Mouse (Mus musculus): ENCODE results near the gene Cib4.

The Cib4 gene

GRCm38 (mm10) chr5:30545698-30546097 is at the start of gene Cib4:
Gene Cib4, minus strand, starts transcription at chr5:30545836.
- DNase-seq (ENCODE audit: low read depth), result no peak

GRCm38 (mm10) chr5:30594953-30595560 is 49.4 kb upstream of the Cib4 start:
- DNase-seq (ENCODE audit: low read depth), result no peak

DNA sequence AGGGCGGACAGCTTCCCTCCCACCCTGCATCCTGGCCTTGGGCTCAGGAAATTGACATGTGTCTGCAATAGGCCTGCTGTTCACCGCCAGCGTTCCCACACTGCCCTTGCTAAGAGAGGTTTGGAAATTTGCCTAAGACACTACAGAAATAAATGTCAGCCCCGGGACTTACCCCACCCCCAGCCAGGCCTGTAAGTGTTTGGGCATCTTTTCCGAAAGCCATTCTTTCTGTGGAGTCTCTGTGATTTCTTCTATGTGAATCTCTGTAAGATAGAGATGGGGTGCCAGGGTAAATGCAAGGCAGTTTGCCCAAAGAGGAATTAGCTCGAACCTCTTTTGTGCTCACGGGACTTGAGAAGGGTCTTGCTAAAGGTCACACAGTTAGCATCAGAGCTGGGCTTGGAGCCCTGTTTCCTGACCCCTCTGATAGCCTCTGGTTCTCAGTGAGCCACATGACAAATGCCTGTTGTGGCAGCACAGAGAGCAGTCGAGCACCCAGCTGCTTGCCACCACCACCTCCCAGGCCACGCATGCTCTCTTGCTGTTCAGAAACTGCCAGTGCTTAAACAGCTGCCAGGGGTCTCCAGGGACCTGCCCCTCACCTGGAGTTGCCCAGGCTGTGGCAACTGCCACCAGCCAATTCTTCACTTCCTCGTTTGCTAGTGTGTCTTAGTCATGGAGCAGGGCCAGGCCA is 48.3 kb upstream of the Cib4 start:
- peak; percentile 7 for DNase-seq (ENCODE audit: low read depth)

GRCm38 (mm10) chr5:30593360-30593759 is 47.7 kb upstream of the Cib4 start:
- no peak for DNase-seq (ENCODE audit: low read depth)

GRCm38 (mm10) chr5:30592279-30592980 is 46.8 kb upstream of the Cib4 start:
- DNase-seq (ENCODE audit: low read depth), result no peak

DNA sequence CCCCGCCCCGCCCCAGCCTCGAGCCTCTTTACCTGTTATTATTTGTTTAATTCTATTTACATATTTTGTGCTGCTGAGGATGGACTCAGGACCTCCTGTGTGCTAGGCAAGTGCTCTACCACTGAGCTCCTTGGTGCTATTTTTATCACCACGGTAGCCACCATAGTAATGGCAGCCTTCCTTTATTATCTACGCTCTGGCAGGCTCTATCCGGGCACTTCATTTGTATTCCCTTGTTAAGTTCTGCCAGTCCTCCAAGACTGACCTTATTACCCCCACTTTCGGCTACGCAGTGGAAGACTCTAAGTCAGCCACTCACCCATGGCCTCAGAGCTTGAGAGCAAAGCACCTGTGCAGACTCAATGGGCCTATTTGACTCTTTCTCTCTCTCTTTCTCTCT is 46.1 kb upstream of the Cib4 start:
- no peak for DNase-seq (ENCODE audit: low read depth)

DNA sequence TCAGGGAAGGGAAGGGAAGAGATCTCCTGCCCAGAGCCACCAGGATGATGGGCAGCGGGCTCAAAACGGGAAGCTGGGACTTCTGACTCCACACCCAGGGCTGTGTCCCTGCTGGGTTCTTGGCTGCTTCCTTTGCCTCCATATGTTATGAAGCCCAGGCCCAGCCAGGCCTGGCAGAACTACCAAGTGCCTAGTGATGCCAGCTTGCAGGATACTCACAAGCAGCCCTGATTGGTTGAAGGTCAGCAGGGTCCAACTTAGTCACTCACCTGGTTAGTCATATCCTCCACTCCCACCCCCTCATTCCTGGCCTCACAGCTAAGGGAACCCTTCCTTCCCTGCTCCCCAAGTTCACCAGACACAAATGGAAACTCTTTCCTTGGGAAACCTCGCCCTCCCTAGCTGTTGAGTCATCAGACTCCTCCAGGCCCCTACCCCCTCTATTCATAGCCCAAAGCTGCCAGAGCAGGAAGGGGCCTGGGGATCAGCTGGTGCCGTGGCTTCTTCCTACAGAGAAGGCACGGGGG is 45.6 kb upstream of the Cib4 start:
- DNase-seq (ENCODE audit: low read depth), result no peak

- DNase-seq (ENCODE audit: low read depth), result no peak
Measured at GRCm38 (mm10) chr5:30590231-30590630, 44.6 kb upstream of the Cib4 start.

DNA sequence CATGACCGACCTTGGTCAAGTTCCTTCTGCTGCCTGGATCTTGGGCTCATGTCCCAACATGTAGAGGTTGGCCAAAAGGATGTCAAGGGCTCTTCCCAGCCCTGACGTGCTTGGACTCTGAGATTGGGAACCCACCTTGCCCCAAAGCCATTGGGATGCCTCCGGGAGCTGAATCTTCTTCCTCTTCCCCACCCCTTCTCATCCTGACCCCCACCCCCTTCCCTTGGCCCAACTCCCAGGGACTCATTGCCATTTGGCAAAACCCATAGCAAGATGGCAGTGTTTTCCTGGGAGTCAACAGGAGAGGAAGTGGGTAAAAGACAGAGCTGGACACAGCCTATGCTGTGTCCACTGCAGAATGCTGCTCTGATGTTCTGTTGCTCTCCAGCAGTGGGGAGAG is 43.9 kb upstream of the Cib4 start:
- no peak for DNase-seq (ENCODE audit: low read depth)

- DNase-seq (ENCODE audit: low read depth), result no peak
Measured at GRCm38 (mm10) chr5:30589069-30589468, 43.4 kb upstream of the Cib4 start.

DNA sequence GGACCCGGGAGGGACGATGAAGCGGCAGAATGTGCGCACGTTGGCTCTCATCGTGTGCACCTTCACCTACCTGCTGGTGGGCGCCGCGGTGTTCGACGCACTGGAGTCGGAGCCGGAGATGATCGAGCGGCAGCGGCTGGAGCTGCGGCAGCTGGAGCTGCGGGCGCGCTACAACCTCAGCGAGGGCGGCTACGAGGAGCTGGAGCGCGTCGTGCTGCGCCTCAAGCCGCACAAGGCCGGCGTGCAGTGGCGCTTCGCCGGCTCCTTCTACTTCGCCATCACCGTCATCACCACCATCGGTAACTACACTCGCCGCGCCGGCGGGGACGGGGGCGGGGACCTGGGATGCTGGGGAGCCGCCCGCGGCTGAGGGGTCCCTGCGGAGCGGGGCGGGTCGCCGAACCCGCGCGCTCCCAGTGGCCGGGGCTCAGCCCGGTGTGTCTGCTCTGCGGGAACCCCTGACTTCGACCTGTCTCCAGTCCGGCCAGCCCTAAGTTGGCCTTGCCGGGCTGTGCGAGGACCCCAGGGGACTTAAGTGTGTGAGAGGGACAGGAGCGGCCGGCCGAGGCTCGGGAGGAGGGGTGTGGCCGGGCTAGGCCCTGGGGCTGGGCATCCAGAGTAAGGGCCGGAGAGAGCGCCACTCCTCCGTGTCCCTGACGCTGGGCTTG is 42.8 kb upstream of the Cib4 start:
- DNase-seq (ENCODE audit: low read depth), result no peak

- DNase-seq (ENCODE audit: low read depth), result no peak
Measured at GRCm38 (mm10) chr5:30587681-30588300, 42.2 kb upstream of the Cib4 start, which contains the start of gene Kcnk3. Gene Kcnk3, plus strand, starts transcription at chr5:30588170.

DNA sequence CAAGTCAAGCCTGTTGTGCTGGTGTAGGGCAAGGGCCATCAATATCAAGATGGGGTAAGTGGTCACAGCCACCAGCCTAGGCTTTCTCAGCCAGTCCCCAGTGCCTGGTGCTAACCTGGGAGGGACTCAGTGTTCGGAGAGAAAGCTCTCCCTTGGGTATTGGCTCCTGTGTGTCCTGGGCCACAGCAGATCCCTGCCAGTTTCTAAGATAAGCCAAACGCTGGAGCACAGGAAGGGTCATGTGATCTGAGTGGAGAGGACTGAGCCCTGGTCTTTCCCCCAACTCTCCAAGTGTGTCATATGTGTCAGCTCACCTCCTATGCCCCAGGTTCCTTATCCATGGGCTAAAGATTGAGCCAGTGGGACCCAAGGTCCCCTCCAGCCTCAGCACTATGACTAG is 41.5 kb upstream of the Cib4 start:
- DNase-seq (ENCODE audit: low read depth), result no peak

DNA sequence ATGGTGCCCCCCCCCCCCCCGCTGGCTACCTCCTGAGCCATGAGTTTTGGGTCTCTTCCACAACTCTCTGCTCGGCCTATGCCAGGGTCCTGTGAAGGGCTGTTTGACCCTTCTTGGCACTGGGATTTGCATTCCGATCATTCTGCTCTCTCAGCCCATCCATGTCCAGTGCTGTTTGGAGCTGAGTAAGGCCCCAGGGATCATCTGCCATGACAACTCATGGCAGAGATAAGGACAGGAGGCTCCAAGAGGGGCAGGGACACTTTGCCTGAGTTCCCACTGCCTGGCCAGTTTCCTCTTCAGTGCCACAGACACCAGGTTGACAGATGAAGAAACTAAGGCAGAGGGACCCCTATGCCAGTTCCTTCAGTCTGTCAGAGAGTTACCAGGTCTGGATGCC is 41.0 kb upstream of the Cib4 start:
- no peak for DNase-seq (ENCODE audit: low read depth)

DNA sequence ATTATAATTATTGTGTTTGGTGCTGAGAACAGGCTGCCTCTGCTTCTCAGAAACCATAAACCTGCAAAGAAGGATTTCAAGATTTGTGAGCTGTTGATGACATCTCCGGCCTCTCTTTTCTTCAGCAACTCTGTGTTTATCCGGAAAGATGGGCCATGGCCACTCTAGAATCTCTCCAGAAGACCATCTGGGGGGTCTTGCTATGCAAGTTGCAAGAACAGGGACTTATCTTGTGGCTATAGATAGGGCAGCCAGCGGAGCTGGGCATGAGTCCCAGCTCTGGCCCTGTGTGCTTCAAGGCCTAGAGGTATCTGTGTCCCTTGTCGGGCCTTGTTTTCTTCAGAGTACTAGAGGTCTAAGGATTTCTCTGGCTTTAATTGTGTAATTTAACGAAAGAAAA is 36.4 kb upstream of the Cib4 start:
- no peak for DNase-seq (ENCODE audit: low read depth)

GRCm38 (mm10) chr5:30580725-30581124 is 35.1 kb upstream of the Cib4 start:
- DNase-seq (ENCODE audit: low read depth), result no peak

DNA sequence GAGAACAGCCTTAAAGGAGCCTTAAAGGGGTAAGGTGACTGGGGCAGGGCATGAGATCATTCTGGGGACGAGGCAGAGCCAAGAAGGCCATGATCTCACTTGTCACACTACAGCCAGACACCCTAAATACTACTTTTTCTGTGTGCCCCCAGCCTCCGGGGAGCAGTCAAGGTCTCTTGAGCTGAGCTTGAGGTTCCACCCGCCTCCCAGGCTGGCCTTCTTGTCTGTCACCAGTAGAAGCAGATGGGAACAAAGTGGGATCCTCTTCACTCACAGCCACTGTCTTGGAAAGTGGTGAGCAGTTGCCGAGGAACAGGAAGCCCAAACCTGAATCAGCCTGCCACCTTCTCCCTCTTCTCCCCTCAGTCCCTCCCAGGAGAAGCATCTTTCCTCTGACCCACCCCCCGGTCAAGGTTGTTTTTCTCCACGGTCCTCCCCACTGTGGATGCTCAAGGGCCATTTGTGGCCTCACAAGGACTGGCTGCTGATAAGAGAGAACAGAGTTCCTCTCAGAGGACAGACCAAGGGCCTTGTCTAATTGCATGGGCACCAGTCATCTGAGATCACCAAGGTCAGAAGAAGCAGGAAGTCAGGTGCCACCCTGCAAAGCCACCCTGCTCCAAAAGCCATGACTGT is 32.9 kb upstream of the Cib4 start:
- DNase-seq (ENCODE audit: low read depth), result no peak

DNA sequence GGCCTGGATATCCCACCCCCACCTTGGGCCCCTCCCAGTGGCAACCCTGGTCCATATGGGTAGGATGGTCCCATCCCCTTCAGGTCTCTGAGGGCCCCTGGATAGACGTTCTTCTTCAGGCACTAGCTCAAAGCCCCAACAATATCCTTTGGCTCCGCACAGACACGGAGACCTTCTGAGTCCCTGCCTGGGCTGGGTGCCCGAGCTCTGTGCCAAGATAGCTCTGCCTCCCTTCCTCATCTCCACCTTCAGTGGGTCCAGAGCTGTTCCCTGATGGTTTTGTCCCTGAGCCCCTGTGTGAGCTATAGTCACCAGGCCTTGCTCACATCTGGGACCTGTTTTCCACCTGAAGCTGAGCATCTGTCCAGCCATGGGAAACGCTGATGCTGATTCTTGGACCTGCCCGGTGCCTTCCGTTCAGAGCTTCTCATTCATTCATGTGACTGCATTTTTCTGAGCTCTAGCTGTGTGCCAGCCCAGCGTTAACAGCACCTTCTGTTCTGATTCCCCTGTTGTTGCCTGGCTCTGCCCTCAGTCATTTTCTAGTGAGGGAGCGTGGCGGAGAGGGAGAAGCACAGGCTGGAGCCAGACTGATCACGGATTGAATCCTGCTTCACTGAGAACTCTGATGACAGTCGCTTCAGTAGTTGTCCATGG is 32.1 kb upstream of the Cib4 start:
- DNase-seq (ENCODE audit: low read depth), result no peak

- DNase-seq (ENCODE audit: low read depth), result no peak
Measured at GRCm38 (mm10) chr5:30577251-30577650, 31.6 kb upstream of the Cib4 start.

DNA sequence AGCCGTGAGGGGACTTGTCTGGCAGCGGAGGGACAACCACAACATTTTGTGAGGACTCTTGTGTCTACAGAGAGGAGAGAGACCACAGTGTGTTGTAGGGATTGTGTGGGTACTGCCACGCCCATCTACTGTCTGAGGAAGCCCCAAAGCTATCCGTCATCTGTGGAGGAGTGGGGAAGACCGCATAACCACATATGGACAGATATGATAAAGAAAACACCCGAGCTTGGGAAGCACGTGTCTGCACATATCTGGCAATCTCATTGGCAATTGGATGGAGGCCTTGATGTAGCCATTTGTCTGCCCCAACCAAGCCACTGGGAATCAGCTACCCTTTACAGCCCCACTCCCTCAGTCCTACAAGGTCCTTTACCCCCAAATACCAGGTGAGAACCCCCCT is 30.6 kb upstream of the Cib4 start:
- peak; percentile 31 for DNase-seq (ENCODE audit: low read depth)

DNA sequence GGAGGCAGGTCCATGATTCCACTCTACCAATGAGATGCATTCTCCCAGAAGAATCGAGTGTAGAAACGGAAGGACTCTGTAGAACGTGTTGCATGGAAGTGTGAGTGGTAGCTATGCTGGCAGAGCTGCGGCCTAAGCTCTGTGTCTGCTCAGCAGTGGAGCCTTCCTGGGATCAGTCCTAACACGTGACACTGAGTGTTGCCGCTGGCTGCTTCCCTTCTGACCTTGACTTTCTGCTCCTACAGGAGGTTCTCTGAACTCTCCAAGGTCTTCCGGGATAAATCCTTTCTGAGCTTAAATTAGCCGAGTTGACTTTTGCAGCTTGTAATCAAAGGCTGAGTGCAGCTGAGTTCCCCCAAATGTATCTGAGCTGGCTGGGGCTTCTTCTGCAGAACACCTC is 28.7 kb upstream of the Cib4 start:
- no peak for DNase-seq (ENCODE audit: low read depth)
